Mouse (Mus musculus) testis, adult 2 months (tissue): ENCODE measurements around the gene Sowahb. TPM values are rescaled to one million over a fixed set of nuclear protein-coding genes. Genes with fewer than 3 reads are reported as not detected.

Experiments
- H3K27ac ChIP-seq: fragments of 200-500 bp; 2 replicates; pipeline ENCODE4 v1.5.1; 2012; ENCODE audit warnings: low read depth, low read length; ENCODE audit not compliant: control insufficient read depth, insufficient read depth
- H3K27me3 ChIP-seq: fragments of 200-500 bp; 2 replicates; pipeline ENCODE4 v1.6.1; 2012; ENCODE audit warnings: mild to moderate bottlenecking, low read length, moderate library complexity; ENCODE audit not compliant: control insufficient read depth, insufficient read depth
- H3K36me3 ChIP-seq: fragments of 200-500 bp; 2 replicates; pipeline ENCODE4 v1.6.1; 2012; ENCODE audit warnings: mild to moderate bottlenecking, low read length; ENCODE audit not compliant: control insufficient read depth, insufficient read depth
- H3K4me1 ChIP-seq: fragments of 200-500 bp; 2 replicates; pipeline ENCODE4 v1.6.1; 2012; ENCODE audit warnings: low read length; ENCODE audit not compliant: control insufficient read depth, insufficient read depth
- H3K4me3 ChIP-seq: fragments of 200-500 bp; 2 replicates; pipeline ENCODE4 v1.5.1; 2012; ENCODE audit warnings: low read depth, mild to moderate bottlenecking, low read length, moderate library complexity, mixed read lengths; ENCODE audit not compliant: control insufficient read depth
- CTCF ChIP-seq: fragments of 200-500 bp; IDR thresholded peaks from 2 replicates; pipeline ENCODE4 v1.5.1; 2012; ENCODE audit warnings: low read depth, mild to moderate bottlenecking, inconsistent platforms, low read length, moderate library complexity; ENCODE audit not compliant: control insufficient read depth, insufficient read depth, insufficient replicate concordance
- POLR2A ChIP-seq: fragments of 200-500 bp; IDR thresholded peaks from 2 replicates; pipeline ENCODE4 v1.6.1; 2012; ENCODE audit warnings: low read depth, mild to moderate bottlenecking, inconsistent platforms, low read length, moderate library complexity; ENCODE audit not compliant: control insufficient read depth
- polyA plus RNA-seq: library from polyadenylated mRNA; depleted of rRNA; stranded (reverse); fragments of >200 nt; gene quantifications from 2 replicates; pipeline ENCODE4 v1.2.3, GENCODE M21; 2012; rRNA removed

The Sowahb gene
- polyA plus RNA-seq, 1 experiment, result not detected

GRCm38 (mm10) chr5:92998494-92999016, 46.3 kb downstream of the Sowahb start:
- Histone ChIP-seq H3K27ac (no peak overlapping the region), H3K4me3 (no peak overlapping the region), H3K27me3 (no peaks in the 10 kb centered on the region), H3K4me1 (no peaks in the 10 kb centered on the region), H3K36me3 (no peaks in the 10 kb centered on the region)
- TF ChIP-seq POLR2A (no peak), CTCF (no peak)

DNA sequence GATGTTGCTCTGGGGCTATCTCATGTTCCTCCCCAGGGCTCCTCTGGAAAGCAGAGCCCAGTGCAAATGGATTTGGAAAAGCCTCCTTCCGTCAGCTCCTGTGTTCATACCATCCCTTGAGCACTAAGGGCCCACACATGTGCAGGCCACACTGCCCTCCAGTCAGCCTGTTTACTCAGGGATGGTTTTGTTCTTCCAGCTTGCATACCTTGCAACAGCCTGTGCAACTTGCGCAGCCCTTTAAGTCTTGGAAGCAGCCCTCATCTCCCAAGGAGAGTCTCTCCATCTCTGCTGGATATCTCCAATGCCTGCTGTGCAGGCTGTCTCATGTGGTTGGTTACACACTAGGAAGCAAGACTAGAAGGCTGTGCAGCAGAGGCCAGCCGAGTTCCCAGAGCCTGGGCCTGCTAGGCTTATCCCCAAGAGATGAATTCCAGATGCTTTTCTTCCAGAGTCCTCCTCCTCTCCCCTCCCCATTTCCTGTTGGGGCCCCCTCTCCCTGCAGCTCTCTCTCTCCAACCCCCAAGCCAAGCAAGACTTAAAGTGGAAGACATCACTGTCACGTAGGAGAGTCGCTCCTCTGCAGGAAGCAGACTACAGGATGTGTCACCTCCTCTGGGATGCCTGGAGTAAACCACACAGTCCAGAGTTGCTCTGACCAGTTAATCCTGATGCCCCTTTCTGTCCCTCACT, 47.2 kb downstream of the Sowahb start:
- H3K36me3 ChIP-seq, result no peaks in the 10 kb centered on the region
- no peak overlapping the region for H3K27ac ChIP-seq
- no peak overlapping the region for H3K4me3 ChIP-seq
- TF ChIP-seq POLR2A (no peak), CTCF (no peak)
- no peaks in the 10 kb centered on the region for H3K4me1 ChIP-seq
- no peaks in the 10 kb centered on the region for H3K27me3 ChIP-seq

DNA sequence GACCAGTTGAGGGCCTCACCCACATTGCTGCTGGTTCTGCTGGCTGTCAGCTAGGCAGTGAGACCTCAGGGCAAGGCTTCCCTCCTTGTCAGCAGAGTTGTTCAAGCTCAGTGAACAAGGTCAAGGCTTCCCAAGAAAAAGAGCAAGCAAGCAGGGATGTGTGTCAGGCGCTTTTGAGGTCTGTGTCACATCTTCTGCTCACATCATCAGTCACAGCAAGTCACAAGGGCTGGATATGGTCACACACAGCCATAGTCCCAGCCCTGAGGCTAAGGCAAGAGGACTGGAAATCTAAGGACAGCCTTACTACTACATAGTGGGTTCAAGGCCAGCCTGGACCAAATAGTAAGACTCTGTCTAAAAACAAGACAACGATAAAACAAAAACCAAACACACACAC, 50.0 kb downstream of the Sowahb start:
- H3K27me3 ChIP-seq, result no peaks in the 10 kb centered on the region
- no peak overlapping the region for H3K4me3 ChIP-seq
- H3K27ac ChIP-seq, result no peak overlapping the region
- TF ChIP-seq CTCF, result no peak
- TF ChIP-seq POLR2A, result no peak
- H3K36me3 ChIP-seq, result no peaks in the 10 kb centered on the region
- no peaks in the 10 kb centered on the region for H3K4me1 ChIP-seq

DNA sequence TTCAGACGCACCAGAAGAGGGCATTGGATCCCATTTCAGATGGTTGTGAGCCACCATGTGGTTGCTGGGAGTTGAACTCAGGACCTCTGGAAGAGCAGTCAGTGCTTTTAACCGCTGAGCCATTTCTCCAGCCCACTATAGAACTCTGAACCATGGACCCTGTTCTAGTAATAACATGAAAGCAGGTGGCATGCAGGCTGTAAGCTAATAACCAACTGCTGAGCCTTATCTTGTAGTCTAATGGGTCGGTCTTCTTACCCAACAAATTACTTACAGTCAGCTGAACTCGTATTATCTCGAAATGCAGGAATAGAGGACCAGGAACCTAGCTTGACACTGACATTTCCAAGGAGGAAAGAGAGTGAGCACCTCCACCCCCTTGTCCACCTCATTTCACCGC, 50.5 kb downstream of the Sowahb start:
- no peaks in the 10 kb centered on the region for H3K36me3 ChIP-seq
- TF ChIP-seq POLR2A (no peak), CTCF (no peak)
- peaks cover 2% of the 10 kb centered on the region; the same call in 1 of the 2 replicates for H3K4me1 ChIP-seq
- H3K4me3 ChIP-seq, result no peak overlapping the region
- no peaks in the 10 kb centered on the region for H3K27me3 ChIP-seq
- no peak overlapping the region for H3K27ac ChIP-seq

- no peak overlapping the region for H3K27ac ChIP-seq
These were observed 52.7 kb downstream of the Sowahb start for GRCm38 (mm10) chr5:92992106-92992505.

More at GRCm38 (mm10) chr5:92992106-92992505, 52.7 kb downstream of the Sowahb start:
- TF ChIP-seq POLR2A, result no peak
- no peak for TF ChIP-seq CTCF
- no peak overlapping the region for H3K4me3 ChIP-seq
- peaks cover 8% of the 10 kb centered on the region for H3K4me1 ChIP-seq
- no peaks in the 10 kb centered on the region for H3K36me3 ChIP-seq
- H3K27me3 ChIP-seq, result no peaks in the 10 kb centered on the region

Other genes starting within 250 kb of the Sowahb start
- gene Sept11, start 48.4 kb upstream of the Sowahb start, polyA plus RNA-seq, result 2.6 and 3.4 TPM in 2 replicates
- gene Ccni, start 161.5 kb upstream of the Sowahb start, polyA plus RNA-seq, result 138 and 146 TPM in 2 replicates
- 4.4 and 8.5 TPM in 2 replicates for gene 2010109A12Rik, start 161.5 kb upstream of the Sowahb start, polyA plus RNA-seq
- 4.8 and 5.5 TPM in 2 replicates for gene Ccng2, start 222.2 kb upstream of the Sowahb start, polyA plus RNA-seq